Mouse (Mus musculus): ENCODE measurements around the gene Pttg1ip. TPM values are rescaled to one million over a fixed set of nuclear protein-coding genes. Genes with fewer than 3 reads are reported as not detected.

Gene Pttg1ip
- total RNA-seq, 2 experiments from 2014 or later: 23.0 to 33.6 TPM

DNA sequence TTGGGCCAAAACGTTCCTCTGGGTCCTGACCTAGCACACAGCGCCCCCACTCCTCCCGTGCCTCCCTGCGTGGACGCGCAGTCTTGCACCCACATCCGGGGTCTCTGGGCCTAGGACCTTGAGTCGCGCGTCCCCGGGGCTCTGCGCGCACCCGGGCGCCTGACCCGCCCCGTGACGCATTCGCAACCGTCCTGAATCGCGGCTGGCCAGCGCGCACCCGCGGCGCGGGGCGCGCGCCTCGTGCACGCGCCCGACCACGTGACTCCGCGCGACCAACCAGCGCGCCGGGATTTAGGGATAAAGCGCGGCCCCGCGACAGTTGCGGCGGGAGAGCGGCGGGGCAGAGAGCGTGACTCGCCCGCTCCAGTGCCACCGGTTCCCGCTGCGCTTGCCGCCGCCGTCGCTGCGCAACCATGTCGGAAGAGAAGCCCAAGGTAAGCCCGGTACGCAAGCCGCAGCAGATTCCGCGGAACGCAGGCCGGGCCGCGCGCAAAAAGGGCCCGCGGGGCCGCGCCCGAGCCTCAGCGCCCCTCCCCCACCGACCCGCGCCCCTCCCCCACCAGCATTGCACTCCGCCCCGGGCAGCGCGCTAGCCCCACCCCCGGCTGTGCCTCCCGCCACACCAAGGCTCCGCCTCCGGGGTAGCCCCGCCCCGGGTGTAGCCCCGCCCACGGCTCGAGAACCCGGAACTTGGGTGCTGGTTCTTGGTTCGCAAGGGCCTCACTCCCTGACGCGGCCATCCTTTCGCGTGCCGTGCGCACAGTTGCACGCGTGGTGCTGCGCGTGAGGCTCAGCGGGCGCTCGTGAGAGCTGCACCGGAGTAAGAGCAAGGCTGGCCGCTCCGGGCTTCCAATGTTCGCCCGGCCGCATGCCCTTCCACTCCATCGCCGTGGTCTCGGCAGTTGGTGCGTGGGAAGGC is 24.6 kb downstream of the Pttg1ip start, which contains the start of the genes Sumo3 and Gm49325:
Sumo3 (plus strand) TSS at position 190 of the 919 bp plus-strand sequence.
Gm49325 (plus strand) TSS at position 290 of the 919 bp plus-strand sequence.
- peak; percentile 98 for DNase-seq (ENCODE audit: low spot score)

DNA sequence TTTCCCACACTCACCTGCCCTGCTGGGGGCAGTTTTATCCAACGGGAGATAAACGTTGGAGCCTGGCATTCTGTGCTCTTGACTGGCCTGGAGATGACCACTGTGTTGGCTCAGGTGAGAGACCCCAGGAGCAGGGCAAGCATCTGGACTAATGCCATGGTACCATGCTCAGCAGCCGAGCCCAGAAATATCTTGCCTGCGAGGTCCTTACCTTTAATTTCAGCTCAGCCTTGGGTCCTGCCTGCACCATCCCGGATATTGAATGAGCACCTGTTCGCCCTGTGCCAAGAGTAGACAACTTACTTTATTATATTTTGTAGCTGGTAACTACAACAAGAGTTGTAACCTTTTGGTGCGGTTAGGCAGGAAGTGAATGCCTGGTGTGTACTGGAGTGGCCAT is 25.3 kb downstream of the Pttg1ip start:
- DNase-seq (ENCODE audit: low spot score): no peak

DNA sequence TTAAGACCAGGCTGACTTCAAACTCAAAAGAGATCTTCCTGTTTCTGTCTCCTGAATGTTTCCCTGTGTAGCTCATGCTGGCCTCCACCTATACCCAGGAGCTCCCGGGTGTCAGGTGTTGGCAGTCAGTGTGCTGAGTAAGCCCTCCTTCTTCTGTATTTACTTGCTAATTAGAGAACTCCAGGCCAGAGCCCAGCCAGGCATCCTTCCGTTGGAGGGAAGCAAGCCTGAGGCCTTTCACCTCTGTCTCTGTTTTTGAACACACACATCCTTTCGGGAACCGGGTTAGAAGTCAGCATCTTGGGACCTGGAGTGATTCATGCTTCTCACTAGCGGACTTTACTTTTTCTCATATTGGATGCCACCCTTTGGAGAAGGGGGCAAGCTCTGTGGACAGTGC is 25.9 kb downstream of the Pttg1ip start:
- no peak for DNase-seq (ENCODE audit: low spot score)

DNA sequence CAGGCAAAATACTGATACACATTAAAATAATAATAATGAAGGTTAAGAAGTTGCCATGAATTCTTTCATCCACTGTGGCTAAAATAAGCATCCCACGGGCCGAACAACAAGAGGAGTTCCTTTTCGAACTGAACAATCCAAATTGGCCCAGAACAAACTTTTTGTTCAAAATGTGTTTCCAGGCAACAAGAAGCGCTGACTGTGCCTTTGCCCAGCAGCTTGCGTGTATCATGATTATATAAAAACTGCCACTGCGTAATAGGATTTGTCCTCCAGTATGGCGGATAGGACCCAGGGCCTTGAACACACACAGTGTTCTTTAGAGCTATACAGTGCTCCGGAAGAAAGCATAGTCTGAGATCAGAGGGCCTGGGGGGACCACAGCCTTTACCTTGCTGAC is 27.1 kb downstream of the Pttg1ip start:
- DNase-seq (ENCODE audit: low spot score): no peak

DNA sequence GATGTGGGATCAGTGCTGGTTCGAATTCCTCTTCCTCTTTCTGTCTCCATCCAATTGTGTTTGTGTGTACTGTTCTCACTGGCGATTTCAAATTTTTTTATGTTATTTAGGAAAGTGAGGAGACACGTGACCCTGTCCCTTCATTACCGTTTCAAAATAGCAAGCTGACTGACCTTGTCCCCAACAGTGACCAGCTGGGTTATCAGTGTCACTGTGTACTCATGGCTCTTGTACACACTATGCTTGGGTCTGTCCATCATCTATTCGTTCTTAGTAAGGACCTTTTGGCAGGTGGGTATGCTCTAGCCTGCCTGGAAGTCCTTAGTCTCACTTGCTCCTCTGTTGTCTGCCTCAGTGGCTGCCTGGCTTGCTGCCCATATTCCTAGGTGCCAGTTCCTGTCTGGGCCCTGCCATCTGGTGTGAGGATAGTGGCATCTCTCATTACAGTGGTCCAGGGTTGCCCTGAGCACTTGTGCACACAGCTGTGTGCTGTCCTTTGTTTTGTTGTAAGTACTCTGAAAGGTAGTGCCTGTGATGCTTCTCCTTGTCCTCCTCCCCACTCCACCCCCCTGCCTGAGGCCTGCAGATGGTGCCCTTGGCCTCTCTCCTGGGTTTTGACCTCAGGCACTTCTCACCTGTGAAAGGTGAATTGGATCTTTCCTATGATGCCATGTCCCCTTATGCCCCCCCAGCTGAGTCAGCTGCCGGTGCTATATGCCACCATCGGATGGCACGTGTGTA is 28.9 kb downstream of the Pttg1ip start:
- no peak for DNase-seq (ENCODE audit: low spot score)

DNA sequence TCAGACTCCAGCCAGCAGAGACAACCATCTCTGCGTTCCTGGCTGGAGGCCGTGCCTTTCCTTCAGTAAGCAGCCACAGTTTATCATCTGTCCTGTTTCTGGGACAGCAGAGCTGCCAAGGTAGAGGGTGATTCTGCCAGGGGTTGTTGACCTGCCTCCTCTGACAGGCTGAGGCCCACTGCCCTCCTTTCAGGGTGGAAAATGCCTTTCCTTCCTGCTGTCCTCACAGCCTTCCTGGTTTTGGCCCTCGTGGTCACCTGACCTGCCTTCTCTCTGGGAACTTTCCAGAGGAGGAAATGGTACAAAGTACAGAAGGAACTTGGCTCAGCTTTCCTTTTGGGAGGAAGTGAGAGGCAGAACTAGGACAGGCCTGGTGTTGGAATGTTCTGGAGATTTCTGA is 31.9 kb downstream of the Pttg1ip start:
- DNase-seq (ENCODE audit: low spot score): peak; percentile 79

DNA sequence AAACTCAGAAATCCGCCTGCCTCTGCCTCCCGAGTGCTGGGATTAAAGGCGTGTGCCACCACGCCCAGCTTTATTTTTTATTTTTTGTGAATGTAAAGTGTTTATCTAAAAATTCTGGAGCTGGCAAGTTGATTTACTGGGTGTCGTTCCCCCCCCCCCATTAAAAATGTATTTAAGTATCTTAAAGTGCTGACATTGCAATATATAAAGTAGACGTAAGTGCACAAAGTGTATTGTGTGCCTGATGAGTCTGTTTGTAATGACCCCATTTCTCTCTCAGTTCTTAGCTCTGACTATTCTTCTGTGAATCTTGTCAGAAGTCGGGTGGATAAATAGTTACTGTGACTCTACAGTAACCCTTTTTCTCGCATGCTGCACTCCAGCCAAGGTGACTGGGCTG is 34.1 kb downstream of the Pttg1ip start:
- DNase-seq (ENCODE audit: low spot score): no peak

DNA sequence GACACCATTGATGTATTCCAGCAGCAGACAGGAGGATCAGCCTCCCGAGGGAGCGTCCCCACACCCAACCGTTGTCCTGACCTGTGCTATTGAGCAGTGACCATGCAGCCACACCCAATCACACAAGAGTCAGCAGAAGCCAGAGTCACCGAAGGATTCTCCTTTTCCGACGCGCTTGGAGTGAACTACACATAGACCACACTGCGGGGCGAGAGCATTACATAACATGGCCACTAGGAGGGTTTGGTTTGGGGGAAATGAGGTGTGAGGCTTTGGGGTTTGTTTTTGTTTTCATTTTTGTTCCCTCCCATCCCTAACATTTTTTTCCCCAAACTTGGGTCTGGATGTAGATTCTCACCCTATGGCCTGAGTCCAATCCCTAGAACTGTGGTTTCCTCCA is 34.6 kb downstream of the Pttg1ip start:
- DNase-seq (ENCODE audit: low spot score): no peak

DNA sequence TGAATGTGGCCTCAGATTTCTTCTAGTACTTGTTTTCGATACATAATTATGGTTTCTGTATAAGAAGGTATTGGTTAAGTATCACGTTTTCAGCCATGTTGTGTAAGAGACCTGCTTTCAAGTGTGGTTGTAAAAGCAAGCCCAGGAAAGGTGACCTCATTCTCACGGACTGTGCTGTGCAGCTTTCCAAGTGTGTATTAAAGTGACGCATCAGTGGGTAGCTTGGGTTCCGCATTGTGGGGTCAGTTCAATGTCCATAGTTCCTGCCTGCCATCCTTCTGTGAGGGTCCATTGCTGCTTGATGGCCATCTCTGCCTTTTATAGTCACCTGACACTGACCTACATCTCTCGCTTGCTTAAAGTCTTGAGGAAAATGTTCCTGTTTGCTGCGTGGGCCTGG is 35.4 kb downstream of the Pttg1ip start:
- no peak for DNase-seq (ENCODE audit: low spot score)

DNA sequence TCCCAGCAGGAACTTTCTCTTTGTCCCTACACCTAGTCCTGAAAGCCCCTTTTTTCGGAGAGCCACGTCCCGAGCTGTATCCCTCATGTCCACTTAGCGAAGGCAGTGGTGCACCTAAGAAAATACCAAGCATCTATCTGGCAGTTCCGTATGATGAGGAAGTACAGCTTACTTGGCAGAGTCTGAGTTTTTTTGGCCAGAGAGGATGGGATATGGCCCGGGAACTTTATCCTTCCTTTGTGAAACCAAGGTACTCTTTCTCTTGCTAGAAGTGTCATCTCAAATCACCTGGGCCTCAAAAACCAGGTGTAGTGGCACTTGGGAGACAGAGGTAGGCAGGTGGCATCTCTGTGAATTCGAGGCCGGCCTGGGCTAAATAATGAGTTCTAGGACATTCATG is 40.0 kb downstream of the Pttg1ip start:
- no peak for DNase-seq (ENCODE audit: low spot score)

DNA sequence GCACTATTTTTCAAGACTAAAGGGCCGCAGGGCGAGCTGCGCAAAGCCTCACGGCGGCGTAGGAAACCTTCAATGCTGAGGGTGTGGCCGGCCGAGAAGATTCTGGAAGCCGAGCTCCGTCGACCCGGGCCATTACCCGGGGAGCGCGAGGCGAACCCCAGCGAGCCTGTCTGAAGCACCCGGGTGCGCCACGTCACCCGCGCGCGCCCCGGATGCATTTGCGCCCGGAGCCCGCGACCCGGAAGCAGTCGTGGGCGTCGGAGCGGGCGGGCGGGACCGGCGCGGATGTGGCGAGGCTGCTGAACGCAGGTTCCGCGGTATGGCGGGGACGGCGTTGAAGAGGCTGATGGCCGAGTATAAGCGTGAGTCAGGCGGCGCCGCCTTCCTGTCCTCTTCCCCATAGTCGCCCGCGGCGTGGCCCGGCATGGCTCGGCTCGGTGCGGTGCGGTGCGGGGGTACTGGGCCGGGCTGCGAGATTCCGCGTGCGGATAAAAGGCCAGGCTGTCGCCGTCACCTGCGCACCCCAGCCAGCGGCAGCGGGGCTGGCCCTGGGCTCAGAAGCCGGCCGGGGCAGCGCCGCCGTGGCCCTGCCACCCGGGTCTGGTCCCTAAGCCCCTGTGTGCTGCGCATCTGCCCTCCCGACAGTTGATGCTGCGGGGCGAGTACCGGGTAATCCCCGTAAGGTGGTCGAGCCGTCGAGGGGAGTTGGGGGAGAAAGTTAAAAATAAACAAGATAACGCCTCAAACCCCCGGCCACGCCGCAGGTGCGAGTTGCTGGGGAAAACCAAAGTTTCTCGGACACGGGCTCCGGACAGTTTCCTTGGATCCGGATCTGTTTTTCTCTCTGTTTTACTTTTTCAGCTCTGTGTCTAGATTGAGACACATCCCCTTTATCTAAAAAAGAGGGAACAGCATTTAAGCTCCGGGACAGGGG is 40.8 kb downstream of the Pttg1ip start, which contains the start of gene Ube2g2:
Ube2g2 (plus strand) TSS at position 221 of the 934 bp plus-strand sequence.
- DNase-seq (ENCODE audit: low spot score): peak; percentile 92

DNA sequence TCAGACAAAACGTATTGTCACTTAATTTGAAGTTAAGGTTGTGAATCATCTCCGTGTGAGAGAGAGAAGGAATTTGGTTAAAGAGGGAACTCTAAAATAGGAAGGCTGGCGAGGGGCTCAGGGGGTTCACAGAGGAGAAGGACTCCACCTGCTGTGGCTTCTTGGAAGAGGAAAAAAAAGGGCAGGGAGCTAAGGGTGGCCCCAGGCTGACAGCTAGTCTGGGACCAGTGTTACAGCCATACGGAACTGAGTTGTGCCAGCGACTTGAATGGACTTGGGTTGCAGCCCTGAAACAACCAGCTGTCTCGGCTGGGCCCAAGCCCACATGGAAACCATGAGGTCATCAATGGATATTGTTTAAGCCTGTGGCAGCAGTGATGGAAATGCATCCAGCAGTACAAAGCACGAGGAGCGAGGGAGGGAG is 41.6 kb downstream of the Pttg1ip start:
- DNase-seq (ENCODE audit: low spot score): peak; percentile 83

DNA sequence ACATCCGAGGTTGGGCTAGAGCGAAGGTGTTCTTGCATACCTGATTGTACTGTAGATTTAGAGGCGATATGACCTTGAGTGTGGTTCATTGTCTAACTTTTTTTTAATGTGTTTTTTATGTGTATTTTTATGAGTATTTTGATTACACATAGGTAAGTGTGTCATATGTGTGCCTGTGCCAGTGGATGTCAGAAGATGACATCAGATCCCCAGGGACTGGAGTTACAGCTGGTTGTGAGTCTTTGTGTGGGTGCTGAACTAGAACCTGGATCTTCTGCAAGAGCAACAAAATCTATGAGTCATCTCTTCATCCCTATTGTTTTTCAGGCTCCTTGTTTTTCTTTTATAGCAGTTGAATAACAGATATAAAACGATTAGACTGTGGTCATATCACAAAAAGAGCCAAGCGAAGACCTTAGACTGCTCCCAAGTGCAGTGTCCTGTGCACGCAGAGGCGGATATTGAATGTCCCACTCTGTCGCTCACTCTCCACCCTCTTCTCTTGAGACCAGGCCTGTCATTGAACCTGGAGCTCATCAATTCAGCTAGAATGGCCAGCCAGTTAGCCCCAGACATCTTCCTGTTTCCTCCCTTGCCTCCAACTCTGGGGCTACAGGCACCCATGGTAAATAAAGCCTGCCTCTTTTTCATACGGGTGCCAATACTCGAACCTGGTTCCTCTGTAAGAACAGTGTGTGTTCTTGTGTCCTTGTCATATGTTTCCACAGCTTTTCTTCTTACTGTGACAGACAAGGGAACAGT is 42.3 kb downstream of the Pttg1ip start:
- no peak for DNase-seq (ENCODE audit: low spot score)

DNA sequence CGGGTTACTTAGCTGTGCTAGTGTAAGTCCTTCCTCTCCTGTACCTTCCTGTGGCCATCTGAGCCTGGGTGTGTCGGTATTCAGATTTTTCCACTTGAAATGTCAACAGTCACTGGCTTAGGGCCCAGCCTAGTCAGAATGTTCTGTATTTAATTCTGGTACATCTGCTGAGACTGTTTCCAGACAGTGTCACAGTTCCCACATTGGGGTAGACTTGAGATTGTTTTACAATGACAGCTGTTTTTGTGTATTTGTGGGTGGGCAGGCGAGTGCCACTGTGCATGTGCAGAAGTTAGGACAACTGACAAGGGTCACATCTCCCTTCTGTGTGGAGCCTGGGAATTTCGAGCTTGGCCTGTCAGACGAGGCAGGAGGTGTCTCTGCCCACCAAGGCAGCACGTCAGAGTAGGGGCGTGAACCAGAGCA is 43.1 kb downstream of the Pttg1ip start:
- DNase-seq (ENCODE audit: low spot score): peak; percentile 84

DNA sequence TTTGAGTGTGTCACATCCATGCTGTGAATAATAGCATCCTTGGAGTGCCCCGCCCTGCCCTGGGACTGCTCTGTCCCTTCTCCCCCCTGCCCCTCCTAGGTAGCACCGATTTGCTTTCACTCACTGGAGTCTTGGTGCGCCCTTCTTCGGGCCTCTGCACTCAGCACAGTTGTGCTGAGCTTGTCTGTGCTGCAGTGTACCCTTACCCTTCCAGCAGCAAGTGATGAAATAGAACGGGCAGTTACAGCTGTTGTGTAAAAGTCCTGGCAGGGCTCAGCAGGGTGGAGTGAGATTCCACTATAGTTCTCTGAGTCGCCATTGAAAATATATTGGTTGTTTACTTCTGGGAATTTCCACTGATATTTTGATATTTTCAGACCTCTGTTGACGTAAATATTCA is 44.5 kb downstream of the Pttg1ip start:
- DNase-seq (ENCODE audit: low spot score): peak; percentile 62

DNA sequence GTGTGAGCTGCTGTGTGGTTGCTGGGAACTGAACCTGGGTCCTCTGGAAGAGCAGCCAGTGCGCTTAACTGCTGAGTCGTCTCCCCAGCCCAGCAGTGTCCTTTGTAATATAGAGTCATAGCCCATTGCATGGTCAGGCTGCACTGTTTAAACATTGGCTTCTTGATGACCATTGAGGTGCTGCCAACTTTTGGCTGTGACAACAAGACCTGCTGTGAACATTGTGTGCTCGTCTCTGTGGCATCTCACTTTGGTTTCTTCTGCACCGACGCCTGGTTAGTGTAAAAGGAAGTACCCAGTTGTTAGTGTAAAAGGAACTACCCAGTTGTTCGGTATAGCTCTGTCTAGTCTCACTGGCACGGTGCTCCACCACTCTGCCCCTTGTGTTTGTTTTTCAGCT is 45.1 kb downstream of the Pttg1ip start:
- no peak for DNase-seq (ENCODE audit: low spot score)

DNA sequence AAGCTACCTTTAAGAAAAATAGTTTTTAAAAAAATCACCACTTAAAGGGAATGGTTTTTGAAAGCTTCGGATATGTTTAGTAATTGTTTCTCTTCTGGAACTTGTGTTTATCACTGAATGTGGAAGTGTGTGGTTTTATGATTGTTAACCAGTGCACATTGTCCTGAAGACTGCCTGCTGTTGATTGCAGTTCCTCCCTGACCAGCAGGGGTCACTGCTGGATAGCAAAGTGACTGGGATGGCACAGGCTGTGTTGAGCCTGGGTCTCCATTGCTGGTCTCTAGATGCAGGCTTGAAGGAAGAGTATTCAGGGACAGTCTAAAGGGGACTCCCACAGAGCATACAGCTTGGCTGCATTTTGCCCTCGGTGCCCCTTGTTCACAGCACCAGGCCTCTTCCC is 46.0 kb downstream of the Pttg1ip start:
- peak; percentile 84 for DNase-seq (ENCODE audit: low spot score)

DNA sequence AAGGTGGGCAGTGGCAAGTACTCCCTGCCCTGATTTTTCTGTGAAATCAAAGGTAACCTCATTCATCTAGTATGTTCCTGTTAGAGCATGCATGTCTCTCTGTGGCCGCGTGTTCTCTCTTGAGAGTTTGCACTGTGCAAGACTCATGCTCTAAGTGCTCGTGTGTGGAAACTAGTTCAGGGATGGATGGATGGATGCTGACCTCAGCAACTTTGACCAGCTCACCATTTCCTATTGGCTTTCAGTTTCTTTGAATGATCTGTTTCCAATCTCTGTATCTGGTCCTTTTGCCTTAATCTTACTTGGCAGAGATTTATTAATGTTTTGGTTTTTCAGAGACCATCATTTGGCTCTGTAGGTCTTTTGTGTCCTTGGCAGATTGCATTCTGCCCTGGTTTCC is 47.6 kb downstream of the Pttg1ip start:
- DNase-seq (ENCODE audit: low spot score): no peak

DNA sequence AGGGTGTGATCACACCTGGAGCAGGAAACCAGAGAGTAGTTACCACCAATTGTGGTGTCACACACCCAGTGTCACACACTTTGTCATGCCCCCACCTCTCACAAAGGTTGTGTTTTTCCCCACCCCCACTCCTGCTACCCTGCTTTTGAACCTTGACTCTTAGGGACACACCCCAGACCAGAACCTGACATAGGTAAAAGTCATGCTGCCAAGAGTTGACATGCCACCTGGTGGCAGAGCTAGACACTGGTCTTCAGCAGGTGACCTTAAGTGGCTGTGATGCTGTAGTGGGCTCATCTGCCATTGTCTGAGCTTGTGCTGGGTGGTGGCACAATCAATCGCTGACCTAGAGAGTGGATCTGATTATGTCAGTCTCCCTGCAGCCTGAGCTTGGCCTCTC is 48.5 kb downstream of the Pttg1ip start:
- no peak for DNase-seq (ENCODE audit: low spot score)

DNA sequence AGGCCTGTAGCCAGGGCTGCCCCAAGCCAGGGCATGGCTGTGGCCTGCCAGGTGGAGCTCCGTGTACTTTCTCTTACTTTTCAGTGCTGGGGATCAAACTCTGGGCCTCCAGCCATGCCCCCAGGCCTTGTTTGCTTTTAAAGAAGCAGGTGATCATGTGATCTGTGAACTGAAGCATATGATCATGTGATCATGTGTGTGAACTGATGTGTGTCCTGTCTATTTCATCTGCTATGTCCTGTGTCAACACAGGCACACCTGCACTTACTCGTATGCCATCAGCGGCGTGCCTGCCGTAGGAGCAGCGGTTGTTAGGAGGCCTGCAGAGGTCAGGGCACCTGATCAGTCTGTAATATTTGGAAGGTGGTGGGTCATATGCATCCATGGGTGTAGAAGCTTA is 52.5 kb downstream of the Pttg1ip start:
- no peak for DNase-seq (ENCODE audit: low spot score)
